Mouse (Mus musculus) MN1 (cell line): ENCODE data around the gene Acvr1.

Experiments used
- DNase-seq: peaks from one replicate; pipeline ENCODE4 v3.0.0-alpha.2; 2016; ENCODE audit warnings: low spot score

Gene Acvr1

GRCm38 (mm10) chr2:58478144-58478543 lies 88.8 kb downstream of the Acvr1 start:
- DNase-seq: no peak

- peak; percentile 88 for DNase-seq
Observed at GRCm38 (mm10) chr2:58476956-58477715, 89.8 kb downstream of the Acvr1 start.

- no peak for DNase-seq
Observed at GRCm38 (mm10) chr2:58475578-58475977, 91.4 kb downstream of the Acvr1 start.

GRCm38 (mm10) chr2:58470290-58470689 lies 96.7 kb downstream of the Acvr1 start:
- no peak for DNase-seq

- no peak for DNase-seq
Observed at GRCm38 (mm10) chr2:58469816-58470215, 97.1 kb downstream of the Acvr1 start, which contains the start of gene Gm17409. Gene Gm17409 (plus strand): TSS chr2:58470116.

- no peak for DNase-seq
Observed at GRCm38 (mm10) chr2:58458820-58459371, 108.1 kb downstream of the Acvr1 start.

GRCm38 (mm10) chr2:58457488-58457865 lies 109.5 kb downstream of the Acvr1 start:
- DNase-seq: no peak

- no peak for DNase-seq
Observed at GRCm38 (mm10) chr2:58456843-58457487, 110.0 kb downstream of the Acvr1 start.

- DNase-seq: no peak
Observed at GRCm38 (mm10) chr2:58454095-58454865, 112.7 kb downstream of the Acvr1 start.

GRCm38 (mm10) chr2:58447001-58447400 lies 120.0 kb downstream of the Acvr1 start:
- DNase-seq: no peak

GRCm38 (mm10) chr2:58443163-58443562 lies 123.8 kb downstream of the Acvr1 start:
- no peak for DNase-seq

- DNase-seq: no peak
Observed at GRCm38 (mm10) chr2:58436911-58437310, 130.0 kb downstream of the Acvr1 start.

- DNase-seq: no peak
Observed at GRCm38 (mm10) chr2:58435507-58435906, 131.4 kb downstream of the Acvr1 start.

- no peak for DNase-seq
Observed at GRCm38 (mm10) chr2:58434438-58434837, 132.5 kb downstream of the Acvr1 start.

GRCm38 (mm10) chr2:58433317-58433716 lies 133.6 kb downstream of the Acvr1 start:
- DNase-seq: no peak

- no peak for DNase-seq
Observed at GRCm38 (mm10) chr2:58432211-58432610, 134.7 kb downstream of the Acvr1 start.

- no peak for DNase-seq
Observed at GRCm38 (mm10) chr2:58425436-58426004, 141.4 kb downstream of the Acvr1 start.

- DNase-seq: no peak
Observed at GRCm38 (mm10) chr2:58423319-58423718, 143.6 kb downstream of the Acvr1 start.

GRCm38 (mm10) chr2:58419571-58419970 lies 147.4 kb downstream of the Acvr1 start:
- no peak for DNase-seq

GRCm38 (mm10) chr2:58418109-58418508 lies 148.8 kb downstream of the Acvr1 start:
- DNase-seq: no peak

GRCm38 (mm10) chr2:58417684-58418083 lies 149.3 kb downstream of the Acvr1 start:
- no peak for DNase-seq

- no peak for DNase-seq
Observed at GRCm38 (mm10) chr2:58415037-58415436, 151.9 kb downstream of the Acvr1 start.
